Mouse (Mus musculus) embryonic facial prominence, embryonic 10.5 days (tissue): ENCODE measurements at regions not wholly inside any gene's neighbourhood (a gene's known extent, or its start where the extent isn't known, plus 50 kb on each side); places are given as distances from the start of the nearest gene placed in this dataset.

ENCODE experiments used
- DNase-seq: peaks from one replicate; pipeline ENCODE4 v3.0.0-alpha.2; 2017; ENCODE audit warnings: low spot score
- H3K27ac ChIP-seq: fragments of 300-500 bp; sonication (generic); replicated peaks from 2 replicates; pipeline ENCODE4 v1.5.1; 2016; ENCODE audit warnings: mild to moderate bottlenecking
- H3K27me3 ChIP-seq: fragments of 300-500 bp; sonication (generic); replicated peaks from 2 replicates; pipeline ENCODE4 v1.6.1; 2016; ENCODE audit warnings: low read depth, mild to moderate bottlenecking; ENCODE audit not compliant: poor library complexity, severe bottlenecking
- H3K36me3 ChIP-seq: fragments of 300-500 bp; sonication (generic); replicated peaks from 2 replicates; pipeline ENCODE4 v1.6.1; 2016; ENCODE audit warnings: mild to moderate bottlenecking, moderate library complexity
- H3K4me1 ChIP-seq: fragments of 300-500 bp; sonication (generic); 2 replicates; pipeline ENCODE4 v1.6.1; 2016
- H3K4me3 ChIP-seq: fragments of 300-500 bp; sonication (generic); 2 replicates; pipeline ENCODE4 v1.5.1; 2016; ENCODE audit warnings: mild to moderate bottlenecking, moderate library complexity
- H3K9me3 ChIP-seq: fragments of 300-500 bp; sonication (generic); 2 replicates; pipeline ENCODE4 v1.6.1; 2016; ENCODE audit warnings: mild to moderate bottlenecking
- WGBS: fragments of 180-500 bp; shearing (Covaris S2); methylation state at CpG from one replicate; pipeline ENCODE4 v1.1.7; 2016; 5-methylcytosine and 5-hydroxymethylcytosine counted together

DNA sequence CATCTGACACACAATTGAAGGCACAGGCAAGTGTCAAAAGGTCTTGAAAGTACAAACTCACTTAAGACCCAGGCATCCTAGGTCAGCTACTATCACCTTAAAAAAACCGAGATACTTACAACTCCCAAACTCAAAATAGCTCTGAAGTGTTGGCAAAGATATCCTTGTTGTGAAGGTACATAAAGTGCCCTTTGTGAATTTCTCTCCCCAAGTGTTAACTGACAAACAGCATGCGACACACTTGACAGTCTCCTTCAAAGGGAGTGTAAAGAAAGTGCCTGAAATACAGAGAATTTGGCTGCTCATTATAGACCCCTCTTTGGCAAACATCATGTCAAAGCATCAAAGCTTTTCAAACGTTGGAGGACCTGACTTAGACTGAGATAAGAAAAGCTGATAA is 2634.2 kb downstream of the 9330182O14Rik start:
- Histone ChIP-seq H3K36me3 (no peaks in the 10 kb centered on the region), H3K27me3 (no peaks in the 10 kb centered on the region), H3K27ac (no peak overlapping the region), H3K9me3 (no peaks in the 10 kb centered on the region), H3K4me1 (no peaks in the 10 kb centered on the region), H3K4me3 (no peak overlapping the region)
- no peak for DNase-seq
- 40% methylated on average over 3 of the region's 3 CpGs for WGBS

DNA sequence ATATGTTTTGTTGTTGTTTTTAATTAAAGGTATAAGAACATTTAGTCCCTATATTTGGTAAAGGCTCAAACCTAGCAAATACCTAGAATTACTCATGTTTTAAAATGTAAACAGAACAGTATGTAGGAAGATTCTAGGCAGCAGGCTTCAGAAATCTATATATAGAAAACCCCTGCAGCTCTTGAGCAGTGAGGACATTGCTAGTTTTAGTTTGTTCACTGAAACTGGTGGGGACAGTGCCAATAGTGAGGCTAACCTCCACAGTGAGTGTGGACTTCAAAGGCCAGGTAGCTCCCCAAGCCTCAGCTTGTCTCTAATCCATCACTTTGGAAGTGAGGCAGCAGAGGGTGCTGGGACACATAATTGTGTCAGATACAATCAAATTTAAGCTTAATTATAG is 2645.7 kb downstream of the 9330182O14Rik start:
- Histone ChIP-seq H3K27ac (no peak overlapping the region), H3K4me3 (no peak overlapping the region), H3K36me3 (no peaks in the 10 kb centered on the region), H3K27me3 (no peaks in the 10 kb centered on the region), H3K4me1 (no peaks in the 10 kb centered on the region), H3K9me3 (no peaks in the 10 kb centered on the region)
- DNase-seq = no peak

- no peak overlapping the region for H3K27ac ChIP-seq
- no peaks in the 10 kb centered on the region for H3K36me3 ChIP-seq
- no peaks in the 10 kb centered on the region for H3K4me1 ChIP-seq
- WGBS = 73% methylated on average over 1 of the region's 1 CpGs
- H3K4me3 ChIP-seq = no peak overlapping the region
- no peak for DNase-seq
- H3K27me3 ChIP-seq = no peaks in the 10 kb centered on the region
- H3K9me3 ChIP-seq = no peaks in the 10 kb centered on the region
Observed at GRCm38 (mm10) chr15:42801217-42801616, 2667.1 kb downstream of the 9330182O14Rik start.

GRCm38 (mm10) chr15:42810871-42811490 is 2676.8 kb downstream of the 9330182O14Rik start:
- Histone ChIP-seq H3K4me3 (no peak overlapping the region), H3K36me3 (no peaks in the 10 kb centered on the region), H3K27me3 (no peaks in the 10 kb centered on the region), H3K9me3 (no peaks in the 10 kb centered on the region), H3K27ac (no peak overlapping the region), H3K4me1 (no peaks in the 10 kb centered on the region)
- no peak for DNase-seq
- WGBS = 83% methylated on average over 1 of the region's 1 CpGs

GRCm38 (mm10) chr15:42815026-42815724 is 2681.0 kb downstream of the 9330182O14Rik start:
- DNase-seq = no peak
- Histone ChIP-seq H3K27ac (no peak overlapping the region), H3K4me1 (no peaks in the 10 kb centered on the region), H3K4me3 (no peak overlapping the region), H3K27me3 (no peaks in the 10 kb centered on the region), H3K9me3 (no peaks in the 10 kb centered on the region), H3K36me3 (no peaks in the 10 kb centered on the region)
- 79% methylated on average over 4 of the region's 4 CpGs for WGBS

- no peaks in the 10 kb centered on the region for H3K36me3 ChIP-seq
- no peak overlapping the region for H3K27ac ChIP-seq
- H3K4me1 ChIP-seq = no peaks in the 10 kb centered on the region
- no peak for DNase-seq
- 94% methylated on average over 1 of the region's 1 CpGs for WGBS
- H3K4me3 ChIP-seq = no peak overlapping the region
- H3K9me3 ChIP-seq = no peaks in the 10 kb centered on the region
- H3K27me3 ChIP-seq = no peaks in the 10 kb centered on the region
Observed at GRCm38 (mm10) chr15:42838839-42839238, 2704.7 kb downstream of the 9330182O14Rik start.

DNA sequence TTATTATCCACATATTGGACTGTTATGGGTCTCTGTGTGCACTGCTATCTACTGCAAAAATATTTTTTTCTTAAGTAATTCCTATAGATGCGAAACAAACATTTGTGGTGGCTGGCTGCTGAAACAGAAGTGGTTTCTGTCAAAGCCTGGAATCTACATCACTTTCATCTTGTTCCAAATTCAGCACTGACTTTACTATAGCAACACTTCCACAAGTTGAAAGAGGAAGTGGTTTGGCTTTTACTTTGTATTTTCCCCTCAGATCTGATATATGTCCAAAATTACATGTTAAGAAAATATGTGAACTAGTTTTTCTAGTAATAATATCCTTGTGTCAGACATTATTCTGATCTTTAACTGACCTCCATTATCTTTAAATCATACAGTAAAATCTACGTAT is 2715.8 kb downstream of the 9330182O14Rik start:
- no peaks in the 10 kb centered on the region for H3K27me3 ChIP-seq
- H3K4me3 ChIP-seq = no peak overlapping the region
- no peaks in the 10 kb centered on the region for H3K4me1 ChIP-seq
- H3K9me3 ChIP-seq = no peaks in the 10 kb centered on the region
- WGBS = 90% methylated on average over 2 of the region's 2 CpGs
- H3K27ac ChIP-seq = no peak overlapping the region
- no peaks in the 10 kb centered on the region for H3K36me3 ChIP-seq
- no peak for DNase-seq

- DNase-seq = no peak
- WGBS = 79% methylated on average over 2 of the region's 2 CpGs
- H3K27me3 ChIP-seq = no peaks in the 10 kb centered on the region
Observed at GRCm38 (mm10) chr15:42872491-42872890, 2738.3 kb downstream of the 9330182O14Rik start.

GRCm38 (mm10) chr15:42894611-42895010 is 2760.4 kb downstream of the 9330182O14Rik start:
- no peaks in the 10 kb centered on the region for H3K4me1 ChIP-seq
- no peak overlapping the region for H3K27ac ChIP-seq
- no peaks in the 10 kb centered on the region for H3K27me3 ChIP-seq
- H3K4me3 ChIP-seq = no peak overlapping the region
- no peaks in the 10 kb centered on the region for H3K36me3 ChIP-seq
- no peak for DNase-seq
- no peaks in the 10 kb centered on the region for H3K9me3 ChIP-seq
- WGBS = 98% methylated on average over 1 of the region's 1 CpGs

More at GRCm38 (mm10) chr15:42872491-42872890, 2738.3 kb downstream of the 9330182O14Rik start:
- Histone ChIP-seq H3K27ac (no peak overlapping the region), H3K4me1 (no peaks in the 10 kb centered on the region), H3K36me3 (no peaks in the 10 kb centered on the region), H3K9me3 (no peaks in the 10 kb centered on the region), H3K4me3 (no peak overlapping the region)

DNA sequence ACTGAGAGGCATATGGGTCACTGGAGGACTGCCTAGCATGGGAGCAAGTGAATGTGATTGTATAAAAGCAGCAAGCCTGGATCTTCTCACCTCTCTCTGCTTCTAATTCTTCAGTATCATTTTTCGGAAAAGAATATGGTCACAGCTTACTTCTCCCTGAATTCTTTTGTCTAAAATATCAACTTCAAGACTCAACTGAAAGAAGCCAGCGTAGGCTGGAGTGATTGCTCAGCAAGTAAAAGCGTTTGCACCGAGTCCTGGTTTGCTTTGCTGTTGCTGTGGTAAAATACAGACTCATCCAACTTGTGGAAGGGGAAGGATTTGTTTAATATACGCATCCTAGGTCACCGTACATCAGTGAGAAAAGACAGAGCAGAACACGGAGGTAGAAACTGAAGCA is 2765.9 kb downstream of the 9330182O14Rik start:
- H3K36me3 ChIP-seq = no peaks in the 10 kb centered on the region
- H3K4me1 ChIP-seq = no peaks in the 10 kb centered on the region
- no peak overlapping the region for H3K27ac ChIP-seq
- no peak for DNase-seq
- WGBS = 90% methylated on average over 7 of the region's 7 CpGs
- H3K9me3 ChIP-seq = no peaks in the 10 kb centered on the region
- no peaks in the 10 kb centered on the region for H3K27me3 ChIP-seq
- H3K4me3 ChIP-seq = no peak overlapping the region

DNA sequence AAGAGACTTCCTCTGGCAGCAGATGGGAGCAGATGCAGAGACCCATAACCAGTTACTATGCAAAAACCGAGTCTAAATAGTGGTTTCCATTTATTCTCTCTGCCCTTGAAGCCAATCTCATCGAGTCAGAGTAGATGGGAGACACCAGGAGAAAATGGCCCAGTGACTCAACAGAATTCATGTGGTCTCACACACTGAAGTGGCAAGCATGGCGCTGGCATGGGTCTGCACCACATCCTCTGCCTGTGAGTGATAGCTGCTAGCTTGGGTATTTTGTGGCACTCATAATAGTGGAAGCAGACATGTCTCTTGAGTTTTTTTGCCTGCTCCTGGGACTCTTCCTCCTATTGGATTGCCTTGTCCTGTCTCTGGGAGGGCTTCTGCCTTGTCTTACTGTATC is 2767.6 kb downstream of the 9330182O14Rik start:
- H3K4me3 ChIP-seq = no peak overlapping the region
- no peak overlapping the region for H3K27ac ChIP-seq
- H3K4me1 ChIP-seq = no peaks in the 10 kb centered on the region
- H3K27me3 ChIP-seq = no peaks in the 10 kb centered on the region
- no peaks in the 10 kb centered on the region for H3K36me3 ChIP-seq
- WGBS = 86% methylated on average over 3 of the region's 3 CpGs
- no peaks in the 10 kb centered on the region for H3K9me3 ChIP-seq
- no peak for DNase-seq

DNA sequence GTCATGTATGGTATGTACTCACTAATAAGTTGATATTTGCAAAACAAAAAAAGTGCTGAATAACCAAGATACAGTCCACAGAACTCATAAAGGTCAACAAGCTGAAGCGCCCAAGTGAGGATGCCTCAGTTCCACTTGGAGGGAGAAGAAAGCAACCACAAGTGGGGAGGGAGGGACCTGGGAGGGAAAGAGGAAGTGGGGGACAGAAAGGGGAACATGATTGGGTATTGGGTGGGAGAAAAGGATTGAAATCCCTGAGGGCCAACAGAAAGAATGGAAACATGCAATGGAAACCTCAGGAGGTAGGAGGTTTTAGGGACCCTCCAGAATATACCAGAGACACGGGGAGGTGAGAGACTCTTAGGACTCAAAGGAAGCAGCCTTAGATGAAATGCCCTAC is 2777.2 kb downstream of the 9330182O14Rik start:
- 86% methylated on average over 2 of the region's 2 CpGs for WGBS
- DNase-seq = no peak
- Histone ChIP-seq H3K9me3 (no peaks in the 10 kb centered on the region), H3K27ac (no peak overlapping the region), H3K4me1 (0 out of 2 replicates have a peak, but pooled peaks cover 5% of the 10 kb centered on the region), H3K36me3 (no peaks in the 10 kb centered on the region), H3K4me3 (no peak overlapping the region), H3K27me3 (no peaks in the 10 kb centered on the region)

DNA sequence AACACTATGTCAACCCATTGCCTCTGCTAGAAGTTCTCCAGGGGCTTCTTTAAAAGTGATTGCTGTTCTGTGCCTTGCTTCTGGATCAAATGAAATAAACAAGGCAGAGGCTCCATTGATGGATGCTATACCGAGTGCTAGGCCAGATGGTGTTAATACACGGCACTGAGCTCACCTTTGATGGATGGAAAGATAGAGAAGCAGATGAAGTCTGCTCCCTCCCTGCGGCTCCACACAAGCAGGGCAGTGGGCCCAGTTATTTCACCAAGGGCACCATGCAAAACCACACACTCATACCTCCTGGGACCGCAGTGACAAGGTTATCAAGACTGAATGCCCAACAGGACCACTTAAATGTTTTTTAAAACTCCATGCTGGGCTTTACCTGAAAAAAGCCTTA is 2778.7 kb downstream of the 9330182O14Rik start:
- 66% methylated on average over 4 of the region's 4 CpGs for WGBS
- Histone ChIP-seq H3K27me3 (no peaks in the 10 kb centered on the region), H3K27ac (no peak overlapping the region), H3K4me1 (0 out of 2 replicates have a peak, but pooled peaks cover 5% of the 10 kb centered on the region), H3K36me3 (no peaks in the 10 kb centered on the region), H3K9me3 (no peaks in the 10 kb centered on the region), H3K4me3 (no peak overlapping the region)
- no peak for DNase-seq
